Mouse (Mus musculus) liver, embryonic 12.5 days (tissue): Measurements from ENCODE around the gene Bmp6. TPM values are rescaled to one million over a fixed set of nuclear protein-coding genes. Genes with fewer than 3 reads are reported as not detected.

Experiments used
- ATAC-seq: fragments of 200-750 bp; cut with Nextera tagmentation; 2 replicates; pipeline ENCODE4 v1.8.0; 2017; ENCODE audit warnings: moderate number of reproducible peaks, mild to moderate bottlenecking, moderate library complexity
- H3K27ac ChIP-seq: fragments of 300-500 bp; sonication (generic); 2 replicates; pipeline ENCODE4 v1.5.1; 2016; ENCODE audit warnings: mild to moderate bottlenecking
- H3K27me3 ChIP-seq: fragments of 300-500 bp; sonication (generic); replicated peaks from 2 replicates; pipeline ENCODE4 v1.6.1; 2016; ENCODE audit warnings: mild to moderate bottlenecking, moderate library complexity
- H3K36me3 ChIP-seq: fragments of 300-500 bp; sonication (generic); 2 replicates; pipeline ENCODE4 v1.6.1; 2016; ENCODE audit warnings: mild to moderate bottlenecking, moderate library complexity
- H3K4me1 ChIP-seq: fragments of 300-500 bp; sonication (generic); 2 replicates; pipeline ENCODE4 v1.6.1; 2016
- H3K4me2 ChIP-seq: fragments of 300-500 bp; sonication (generic); 2 replicates; pipeline ENCODE4 v1.6.1; 2016; ENCODE audit warnings: mild to moderate bottlenecking, moderate library complexity
- H3K4me3 ChIP-seq: fragments of 300-500 bp; sonication (generic); 2 replicates; pipeline ENCODE4 v1.5.1; 2016; ENCODE audit warnings: mild to moderate bottlenecking, moderate library complexity
- H3K9ac ChIP-seq: fragments of 300-500 bp; sonication (generic); 2 replicates; pipeline ENCODE4 v1.6.1; 2016; ENCODE audit warnings: mild to moderate bottlenecking, moderate library complexity
- H3K9me3 ChIP-seq: fragments of 300-500 bp; sonication (generic); replicated peaks from 2 replicates; pipeline ENCODE4 v1.6.1; 2016; ENCODE audit warnings: mild to moderate bottlenecking, moderate library complexity
- WGBS: fragments of 180-500 bp; shearing (Covaris S2); methylation state at CpG from one replicate; pipeline ENCODE4 v1.1.7; 2016; ENCODE audit not compliant: insufficient replicate concordance; 5-methylcytosine and 5-hydroxymethylcytosine counted together
- polyA plus RNA-seq: library from polyadenylated mRNA; unstranded; fragments of >200 nt; fragmentation: Nextera tagmentation; extraction: Ambion mirVana; gene quantifications from 2 replicates; pipeline ENCODE4 v1.2.1, GENCODE M21; 2016

Gene Bmp6
- polyA plus RNA-seq, 1 experiment from 2014 or later = 0.91 TPM

DNA sequence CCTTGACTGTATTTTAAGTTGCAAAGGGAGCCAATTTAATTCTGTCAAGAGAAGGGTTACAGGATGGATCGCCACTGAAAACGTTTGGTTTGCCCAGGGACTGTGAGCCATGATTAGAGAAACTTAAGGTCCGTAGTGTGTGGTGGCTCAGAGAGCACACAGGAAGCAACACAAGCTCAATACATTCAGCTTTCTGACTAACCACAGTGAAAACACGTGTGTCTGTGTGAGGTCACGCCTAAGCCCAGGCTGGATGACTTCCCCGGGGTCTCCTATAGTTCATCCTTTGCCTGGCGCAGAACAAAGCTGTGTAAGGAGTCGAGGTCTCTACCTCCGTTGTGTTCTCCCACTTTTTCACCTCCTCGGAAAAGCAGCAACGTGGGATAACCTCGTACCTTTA lies 156.4 kb downstream of the Bmp6 start:
- no peaks in the 10 kb centered on the region for H3K27me3 ChIP-seq
- no peak overlapping the region for H3K4me3 ChIP-seq
- no peak overlapping the region for H3K27ac ChIP-seq
- peaks cover 72% of the 10 kb centered on the region for H3K36me3 ChIP-seq
- H3K4me2 ChIP-seq = no peak overlapping the region
- H3K9me3 ChIP-seq = no peaks in the 10 kb centered on the region
- ATAC-seq = no peak
- peaks cover 5% of the 10 kb centered on the region; the same call in 1 of the 2 replicates for H3K4me1 ChIP-seq
- 77% methylated on average over 12 of the region's 12 CpGs for whole genome bisulfite sequencing
- no peak overlapping the region for H3K9ac ChIP-seq

GRCm38 (mm10) chr13:38503137-38503849 lies 158.4 kb downstream of the Bmp6 start:
- Histone ChIP-seq H3K27me3 (no peaks in the 10 kb centered on the region), H3K4me1 (peaks cover 5% of the 10 kb centered on the region; the same call in 1 of the 2 replicates), H3K9me3 (no peaks in the 10 kb centered on the region), H3K4me3 (no peak overlapping the region), H3K9ac (no peak overlapping the region), H3K4me2 (no peak overlapping the region), H3K36me3 (peaks cover 92% of the 10 kb centered on the region), H3K27ac (no peak overlapping the region)
- ATAC-seq = no peak
- WGBS = 79% methylated on average over 14 of the region's 14 CpGs

DNA sequence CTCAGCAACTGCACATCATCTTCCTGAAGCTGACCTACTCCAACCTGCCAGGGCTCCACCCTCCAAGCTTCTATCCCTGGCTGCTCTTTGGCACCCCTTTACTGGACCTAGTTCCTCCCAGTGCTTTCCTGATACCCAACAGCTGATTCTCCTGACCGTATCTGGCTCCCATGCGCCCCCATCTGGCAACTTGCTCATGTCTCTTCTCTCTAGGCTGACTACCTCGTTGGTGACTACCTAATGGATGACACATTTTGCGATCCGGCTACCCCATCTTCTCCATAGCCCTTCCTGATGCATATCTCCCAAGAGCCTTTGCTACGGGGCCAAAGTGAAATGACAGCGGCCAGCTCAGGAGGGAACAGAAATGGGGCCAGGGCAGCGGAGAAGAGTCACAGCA lies 161.4 kb downstream of the Bmp6 start:
- 79% methylated on average over 8 of the region's 8 CpGs for WGBS
- Histone ChIP-seq H3K27ac (no peak overlapping the region), H3K36me3 (peaks cover 100% of the 10 kb centered on the region), H3K9ac (no peak overlapping the region), H3K4me3 (no peak overlapping the region), H3K27me3 (no peaks in the 10 kb centered on the region), H3K9me3 (no peaks in the 10 kb centered on the region), H3K4me2 (no peak overlapping the region), H3K4me1 (peaks cover 5% of the 10 kb centered on the region; the same call in 1 of the 2 replicates)
- no peak for ATAC-seq

DNA sequence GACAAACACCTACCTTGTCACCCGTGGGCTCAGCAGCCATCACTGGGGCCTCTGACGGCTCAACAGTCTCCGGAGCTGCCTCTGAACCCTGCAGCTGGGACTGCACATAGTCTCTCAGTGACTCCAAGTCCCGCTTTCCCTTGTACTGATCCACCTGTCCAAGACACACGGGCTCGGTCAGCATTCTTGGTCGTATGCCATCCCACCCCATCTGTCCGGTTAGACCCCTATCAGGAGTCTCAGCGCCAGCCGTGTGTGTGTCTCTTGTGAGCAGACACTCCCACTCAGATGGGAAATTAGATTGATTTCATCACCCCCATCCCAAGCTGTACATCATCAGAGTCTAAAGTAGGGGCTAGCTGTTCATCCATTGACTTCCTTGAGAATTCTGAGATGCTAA lies 162.0 kb downstream of the Bmp6 start:
- Histone ChIP-seq H3K9me3 (no peaks in the 10 kb centered on the region), H3K4me1 (peaks cover 5% of the 10 kb centered on the region; the same call in 1 of the 2 replicates), H3K36me3 (peaks cover 99% of the 10 kb centered on the region), H3K27ac (no peak overlapping the region), H3K27me3 (no peaks in the 10 kb centered on the region), H3K4me2 (no peak overlapping the region), H3K9ac (no peak overlapping the region), H3K4me3 (no peak overlapping the region)
- WGBS = 81% methylated on average over 10 of the region's 10 CpGs
- ATAC-seq = no peak

DNA sequence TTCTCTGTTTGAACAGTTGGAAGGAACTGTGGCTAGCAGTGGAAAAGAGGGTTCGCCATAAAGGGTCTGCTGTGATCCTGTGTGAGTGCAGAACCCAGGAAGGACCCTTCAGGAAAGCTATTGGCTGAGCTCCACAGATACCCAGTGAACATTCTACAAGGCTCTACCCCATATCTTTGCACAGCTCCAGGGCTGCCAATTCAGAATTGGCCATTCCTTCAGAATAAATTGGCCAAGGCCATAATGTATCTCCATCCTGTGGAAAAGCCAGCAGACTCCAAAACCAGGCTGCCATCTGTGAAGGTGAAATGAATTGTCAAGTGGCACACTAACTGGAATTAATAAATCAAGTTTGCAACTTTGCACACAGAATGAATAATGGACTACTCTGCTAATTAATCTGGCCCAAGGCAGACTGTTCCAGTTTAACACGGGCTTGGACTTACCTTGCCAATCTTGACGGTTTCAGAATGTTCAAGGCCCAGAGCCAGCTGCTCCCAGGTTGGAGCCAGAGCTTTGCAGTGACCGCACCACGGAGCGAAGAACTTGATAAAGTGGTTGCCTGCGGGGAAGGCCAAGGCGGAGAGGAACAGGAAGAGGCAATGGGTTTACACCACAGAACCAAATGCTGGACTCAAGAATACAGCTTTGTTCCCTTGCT lies 164.9 kb downstream of the Bmp6 start:
- H3K9me3 ChIP-seq = no peaks in the 10 kb centered on the region
- no peaks in the 10 kb centered on the region for H3K4me1 ChIP-seq
- ATAC-seq = no peak
- H3K4me2 ChIP-seq = no peak overlapping the region
- no peaks in the 10 kb centered on the region for H3K27me3 ChIP-seq
- 82% methylated on average over 8 of the region's 8 CpGs for WGBS
- H3K27ac ChIP-seq = no peak overlapping the region
- peaks cover 96% of the 10 kb centered on the region for H3K36me3 ChIP-seq
- no peak overlapping the region for H3K9ac ChIP-seq
- H3K4me3 ChIP-seq = no peak overlapping the region

GRCm38 (mm10) chr13:38511979-38512378 lies 167.1 kb downstream of the Bmp6 start:
- 74% methylated on average over 10 of the region's 10 CpGs for WGBS
- no peak for ATAC-seq
- H3K36me3 ChIP-seq = peaks cover 89% of the 10 kb centered on the region
- H3K4me1 ChIP-seq = no peaks in the 10 kb centered on the region
- no peak overlapping the region for H3K27ac ChIP-seq
- H3K9me3 ChIP-seq = no peaks in the 10 kb centered on the region
- H3K27me3 ChIP-seq = no peaks in the 10 kb centered on the region
- no peak overlapping the region for H3K4me3 ChIP-seq
- no peak overlapping the region for H3K9ac ChIP-seq
- H3K4me2 ChIP-seq = no peak overlapping the region

DNA sequence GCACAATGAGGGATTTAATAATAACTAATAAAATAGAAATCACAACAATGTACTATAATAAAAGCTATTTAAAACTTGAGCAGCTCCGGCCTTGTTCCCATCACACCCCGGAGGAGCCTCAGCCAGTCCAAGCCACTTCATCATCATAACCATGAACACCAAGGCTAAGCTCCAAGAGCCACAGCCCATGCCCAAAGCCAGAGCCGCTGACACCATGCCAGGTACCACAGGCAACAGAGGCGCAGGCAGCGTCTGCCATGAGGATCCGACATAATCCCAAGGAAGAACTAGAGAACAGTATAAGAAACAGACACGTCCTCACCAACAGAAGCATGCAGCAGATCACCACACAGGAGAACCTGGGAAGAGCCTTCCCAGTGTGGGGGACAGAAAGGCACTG lies 169.0 kb downstream of the Bmp6 start:
- Histone ChIP-seq H3K36me3 (peaks cover 89% of the 10 kb centered on the region), H3K4me1 (no peaks in the 10 kb centered on the region)

DNA sequence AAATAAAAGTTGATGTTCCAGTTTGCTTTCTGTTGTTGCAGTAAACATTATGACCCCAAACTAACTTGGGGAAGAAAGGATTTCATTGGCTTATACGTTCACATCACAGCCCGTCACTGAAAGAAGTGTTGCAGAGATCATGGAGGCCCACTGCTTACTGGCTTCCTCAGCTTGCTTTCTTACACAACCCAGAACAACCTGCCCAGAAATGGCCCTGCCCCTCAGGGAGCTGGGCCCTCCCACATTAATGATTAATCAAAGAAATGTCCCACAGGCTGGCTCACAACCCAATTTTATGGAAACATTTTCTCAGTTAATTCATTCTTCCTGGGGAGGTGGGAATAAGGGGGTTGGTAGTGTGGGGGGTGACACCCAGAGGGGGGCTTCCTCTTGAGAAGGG lies 170.5 kb downstream of the Bmp6 start:
- 78% methylated on average over 2 of the region's 2 CpGs for WGBS
- H3K36me3 ChIP-seq = peaks cover 89% of the 10 kb centered on the region
- no peak overlapping the region for H3K27ac ChIP-seq
- no peak overlapping the region for H3K4me2 ChIP-seq
- H3K9me3 ChIP-seq = no peaks in the 10 kb centered on the region
- ATAC-seq = no peak; the same call in 1 of the 2 replicates
- H3K27me3 ChIP-seq = no peaks in the 10 kb centered on the region
- no peak overlapping the region for H3K9ac ChIP-seq
- H3K4me3 ChIP-seq = no peak overlapping the region
- no peaks in the 10 kb centered on the region for H3K4me1 ChIP-seq

More for the DNA sequence above, 169.0 kb downstream of the Bmp6 start:
- Histone ChIP-seq H3K27ac (no peak overlapping the region), H3K9me3 (no peaks in the 10 kb centered on the region), H3K4me3 (no peak overlapping the region), H3K27me3 (no peaks in the 10 kb centered on the region), H3K9ac (no peak overlapping the region), H3K4me2 (no peak overlapping the region)
- WGBS = 87% methylated on average over 7 of the region's 7 CpGs
- no peak for ATAC-seq

- Histone ChIP-seq H3K4me3 (no peak overlapping the region), H3K9ac (no peak overlapping the region), H3K36me3 (peaks cover 89% of the 10 kb centered on the region), H3K27me3 (no peaks in the 10 kb centered on the region), H3K27ac (no peak overlapping the region), H3K9me3 (no peaks in the 10 kb centered on the region), H3K4me1 (no peaks in the 10 kb centered on the region), H3K4me2 (no peak overlapping the region)
- no peak for ATAC-seq
- 69% methylated on average over 3 of the region's 3 CpGs for WGBS
Observed at GRCm38 (mm10) chr13:38515845-38516244, 170.9 kb downstream of the Bmp6 start.

DNA sequence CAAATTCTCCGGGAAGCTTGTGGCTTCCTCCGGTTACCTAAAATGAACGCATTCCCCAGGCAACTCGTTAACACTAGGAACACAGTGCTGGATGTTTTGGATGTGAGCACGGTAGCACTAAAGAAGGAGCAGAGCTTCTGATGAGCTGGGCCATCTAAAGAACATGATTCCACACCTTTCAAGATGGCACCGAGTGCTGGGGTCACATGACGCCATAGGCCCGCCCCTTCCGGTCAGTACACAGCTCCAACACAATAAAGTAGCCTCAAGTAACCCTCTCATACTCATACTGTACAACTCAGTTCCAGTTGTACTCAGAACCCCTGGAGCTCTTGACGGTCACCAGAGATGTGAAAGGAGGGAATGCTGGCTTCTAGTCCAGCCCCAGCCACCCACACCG lies 171.7 kb downstream of the Bmp6 start:
- ATAC-seq = no peak
- Histone ChIP-seq H3K4me2 (no peak overlapping the region), H3K4me1 (no peaks in the 10 kb centered on the region), H3K4me3 (no peak overlapping the region), H3K27ac (no peak overlapping the region), H3K9me3 (no peaks in the 10 kb centered on the region), H3K36me3 (peaks cover 90% of the 10 kb centered on the region), H3K27me3 (no peaks in the 10 kb centered on the region), H3K9ac (no peak overlapping the region)
- 85% methylated on average over 11 of the region's 11 CpGs for WGBS

GRCm38 (mm10) chr13:38520299-38520698 lies 175.4 kb downstream of the Bmp6 start:
- no peaks in the 10 kb centered on the region for H3K27me3 ChIP-seq
- peaks cover 79% of the 10 kb centered on the region for H3K36me3 ChIP-seq
- H3K9me3 ChIP-seq = no peaks in the 10 kb centered on the region
- H3K27ac ChIP-seq = no peak overlapping the region
- no peak for ATAC-seq
- peaks cover 4% of the 10 kb centered on the region; the same call in 1 of the 2 replicates for H3K4me1 ChIP-seq
- H3K4me2 ChIP-seq = no peak overlapping the region
- WGBS = 75% methylated on average over 11 of the region's 11 CpGs
- H3K4me3 ChIP-seq = no peak overlapping the region
- no peak overlapping the region for H3K9ac ChIP-seq

- H3K36me3 ChIP-seq = peaks cover 66% of the 10 kb centered on the region
- H3K9ac ChIP-seq = no peak overlapping the region
- no peak overlapping the region for H3K4me3 ChIP-seq
- H3K27me3 ChIP-seq = no peaks in the 10 kb centered on the region
- H3K27ac ChIP-seq = no peak overlapping the region
- WGBS = 67% methylated on average over 4 of the region's 4 CpGs
- H3K4me1 ChIP-seq = peaks cover 22% of the 10 kb centered on the region
- no peak overlapping the region for H3K4me2 ChIP-seq
- no peaks in the 10 kb centered on the region for H3K9me3 ChIP-seq
- no peak for ATAC-seq
Observed at GRCm38 (mm10) chr13:38522056-38522654, 177.2 kb downstream of the Bmp6 start.
